ENCODE assay signal across 17 mouse cellular contexts in the genomic region with DNA sequence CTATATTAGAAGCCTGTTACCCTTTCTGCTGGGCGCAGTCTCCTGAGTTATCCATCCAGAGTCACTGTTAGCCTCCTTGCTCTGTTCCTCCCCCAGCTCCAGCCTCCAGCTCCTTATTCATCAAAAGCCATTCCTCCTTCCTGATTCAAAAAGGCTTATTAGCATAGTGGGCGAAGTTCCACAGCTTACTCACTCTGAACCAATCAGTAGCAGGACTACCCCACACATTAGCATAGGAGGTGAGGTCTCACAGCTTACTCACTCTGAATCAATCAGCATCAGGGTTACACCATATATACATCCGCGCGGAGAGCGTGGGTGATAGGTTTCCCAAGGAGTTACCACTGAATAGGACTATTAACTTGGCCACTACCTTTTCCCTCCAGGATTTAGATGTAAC.
DNase-seq lines count a peak whose midpoint lies in the region; ATAC-seq and TF ChIP-seq lines count a peak whose summit lies in the region.
"Had no signal": no experiment of that assay in that cellular context is flagged by ENCODE, and none has a peak within 500 bp of the region (broad histone marks: within the 10 kb centered on the region; RNA-seq: fewer than 3 reads in every experiment).

No protein-coding gene starts in this region.

- no peak overlapping the region for H3K9ac ChIP-seq in hindbrain, embryonic 13.5 days
- no peak overlapping the region for H3K9ac ChIP-seq in hindbrain, embryonic 11.5 days (ENCODE audit: low read depth, low read length)
- H3K9ac ChIP-seq in midbrain, embryonic 13.5 days (replicated peaks): no peak overlapping the region
- H3K9ac ChIP-seq in midbrain, postnatal 0 days (replicated peaks; ENCODE audit: low read length, poor library complexity, severe bottlenecking): no peak overlapping the region
- H3K9ac ChIP-seq: heart, embryonic 12.5 days had no signal

- no peak for DNase-seq in hindbrain, embryonic 11.5 days (ENCODE audit: low spot score)
- DNase-seq in midbrain, embryonic 10.5 days (ENCODE audit: low spot score): no peak
- peak; percentile 86 for DNase-seq in brain, adult 2 months (ENCODE audit: low read depth, low spot score)
- DNase-seq in midbrain, postnatal 0 days (ENCODE audit: low spot score): peak; percentile 27
- DNase-seq in cerebellum, postnatal 36 days: no peak
- no peak for DNase-seq in lung, postnatal 10 days
- DNase-seq: B cell, adult 2 months; gastrocnemius, postnatal 10 days; kidney, adult 11 months; kidney, postnatal 25 days; liver had no signal

- no peaks in the 10 kb centered on the region for H3K9me3 ChIP-seq in hindbrain, embryonic 13.5 days
- H3K9me3 ChIP-seq in hindbrain, embryonic 11.5 days (ENCODE audit: control insufficient read depth, low read length): no peaks in the 10 kb centered on the region
- H3K9me3 ChIP-seq in midbrain, embryonic 13.5 days: no peaks in the 10 kb centered on the region
- H3K9me3 ChIP-seq in midbrain, embryonic 10.5 days (replicated peaks): no peaks in the 10 kb centered on the region
- no peaks in the 10 kb centered on the region for H3K9me3 ChIP-seq in midbrain, postnatal 0 days (ENCODE audit: low read length)
- H3K9me3 ChIP-seq: embryonic facial prominence, embryonic 10.5 days; G1E; heart, embryonic 12.5 days had no signal

- no peak overlapping the region for H3K4me2 ChIP-seq in hindbrain, embryonic 13.5 days
- H3K4me2 ChIP-seq in hindbrain, embryonic 11.5 days (replicated peaks; ENCODE audit: low read depth, low read length): no peak overlapping the region
- no peak overlapping the region for H3K4me2 ChIP-seq in midbrain, embryonic 13.5 days (replicated peaks)
- no peak overlapping the region for H3K4me2 ChIP-seq in midbrain, postnatal 0 days (ENCODE audit: low read depth, low read length, poor library complexity, severe bottlenecking)
- H3K4me2 ChIP-seq: heart, embryonic 12.5 days had no signal

- no peak overlapping the region for H3K27ac ChIP-seq in hindbrain, embryonic 13.5 days
- no peak overlapping the region for H3K27ac ChIP-seq in hindbrain, embryonic 11.5 days (ENCODE audit: low read depth, low read length)
- no peak overlapping the region for H3K27ac ChIP-seq in midbrain, embryonic 13.5 days
- H3K27ac ChIP-seq in midbrain, embryonic 10.5 days (replicated peaks): no peak overlapping the region
- no peak overlapping the region for H3K27ac ChIP-seq in midbrain, postnatal 0 days (ENCODE audit: low read depth, low read length)
- H3K27ac ChIP-seq: embryonic facial prominence, embryonic 10.5 days had no signal

- 83% methylated on average over 6 of the region's 6 CpGs for WGBS in hindbrain, embryonic 13.5 days
- 92% methylated on average over 6 of the region's 6 CpGs for WGBS in hindbrain, embryonic 11.5 days
- 81% methylated on average over 6 of the region's 6 CpGs for WGBS in midbrain, embryonic 13.5 days
- 88% methylated on average over 6 of the region's 6 CpGs for WGBS in midbrain, embryonic 10.5 days
- WGBS in midbrain, postnatal 0 days: 80% methylated on average over 6 of the region's 6 CpGs

- no peaks in the 10 kb centered on the region for H3K27me3 ChIP-seq in hindbrain, embryonic 13.5 days
- no peaks in the 10 kb centered on the region for H3K27me3 ChIP-seq in hindbrain, embryonic 11.5 days (ENCODE audit: control insufficient read depth, insufficient read depth, low read length)
- H3K27me3 ChIP-seq in midbrain, embryonic 13.5 days: no peaks in the 10 kb centered on the region
- no peaks in the 10 kb centered on the region for H3K27me3 ChIP-seq in midbrain, embryonic 10.5 days (ENCODE audit: low read depth, poor library complexity, severe bottlenecking)
- no peaks in the 10 kb centered on the region for H3K27me3 ChIP-seq in midbrain, postnatal 0 days (ENCODE audit: insufficient read depth, low read length)
- H3K27me3 ChIP-seq: heart, embryonic 12.5 days had no signal

- peaks cover 14% of the 10 kb centered on the region for H3K4me1 ChIP-seq in hindbrain, embryonic 13.5 days (replicated peaks)
- H3K4me1 ChIP-seq in hindbrain, embryonic 11.5 days (replicated peaks; ENCODE audit: control insufficient read depth, insufficient read depth, low read length): 0 out of 2 replicates have a peak, but pooled peaks cover 2% of the 10 kb centered on the region
- peaks cover 10% of the 10 kb centered on the region for H3K4me1 ChIP-seq in midbrain, embryonic 13.5 days (replicated peaks)
- H3K4me1 ChIP-seq in midbrain, embryonic 10.5 days: peaks cover under 1% of the 10 kb centered on the region; the same call in 1 of the 2 replicates
- H3K4me1 ChIP-seq in midbrain, postnatal 0 days (ENCODE audit: insufficient read depth, low read length): no peaks in the 10 kb centered on the region

- peak; percentile 25; the same call in 1 of the 2 replicates for ATAC-seq in hindbrain, embryonic 13.5 days (ENCODE audit: low FRiP score)
- ATAC-seq in hindbrain, embryonic 11.5 days (ENCODE audit: low FRiP score): no peak
- ATAC-seq in midbrain, embryonic 13.5 days: peak; percentile 46; the same call in 1 of the 2 replicates
- no peak for ATAC-seq in midbrain, postnatal 0 days (ENCODE audit: low FRiP score)
- ATAC-seq: lung, postnatal 0 days had no signal

- TF ChIP-seq CTCF in midbrain, postnatal 0 days (IDR thresholded peaks at IDR 0.05): no peak

- no peak overlapping the region for H3K4me3 ChIP-seq in hindbrain, embryonic 13.5 days
- H3K4me3 ChIP-seq in hindbrain, embryonic 11.5 days (ENCODE audit: low read depth, low read length): no peak overlapping the region
- no peak overlapping the region for H3K4me3 ChIP-seq in midbrain, embryonic 13.5 days (replicated peaks)
- no peak overlapping the region for H3K4me3 ChIP-seq in midbrain, embryonic 10.5 days
- H3K4me3 ChIP-seq in midbrain, postnatal 0 days (ENCODE audit: low read depth, low read length): no peak overlapping the region
- H3K4me3 ChIP-seq: embryonic facial prominence, embryonic 10.5 days; heart, embryonic 12.5 days had no signal

- peaks cover 54% of the 10 kb centered on the region for H3K36me3 ChIP-seq in hindbrain, embryonic 13.5 days
- H3K36me3 ChIP-seq in hindbrain, embryonic 11.5 days (ENCODE audit: control insufficient read depth, insufficient read depth, low read length): peaks cover 8% of the 10 kb centered on the region
- peaks cover 60% of the 10 kb centered on the region for H3K36me3 ChIP-seq in midbrain, embryonic 13.5 days
- H3K36me3 ChIP-seq in midbrain, embryonic 10.5 days: peaks cover 72% of the 10 kb centered on the region
- H3K36me3 ChIP-seq in midbrain, postnatal 0 days (ENCODE audit: insufficient read depth, low read length): peaks cover 37% of the 10 kb centered on the region

Comparison
In these comparisons a context has a peak if more than half of its experiments do, and no peak if none do; other contexts are left out.
1. ATAC-seq: peak in hindbrain, embryonic 13.5 days (single experiment) and midbrain, embryonic 13.5 days (single experiment); none in hindbrain, embryonic 11.5 days (single experiment) and midbrain, postnatal 0 days (single experiment).
2. DNase-seq: peak in brain, adult 2 months (single experiment) and midbrain, postnatal 0 days (single experiment); none in hindbrain, embryonic 11.5 days (single experiment), midbrain, embryonic 10.5 days (single experiment), cerebellum, postnatal 36 days (0 of 2) and lung, postnatal 10 days (single experiment).